In genomic region chr12:111039771-111040530, GRCm38 (mm10) we compare ENCODE assay signal across 8 mouse cellular contexts. TPM values are rescaled to one million over a fixed set of nuclear protein-coding genes. Genes with fewer than 3 reads are reported as not detected.
DNase-seq lines count a peak whose midpoint lies in the region; ATAC-seq and TF ChIP-seq lines count a peak whose summit lies in the region.

No protein-coding gene starts in this region.

- H3K27me3 ChIP-seq in MEL (ENCODE audit: control insufficient read depth in 1 of 2, insufficient read depth in 2 of 2, low read length in 2 of 2), result no peaks in the 10 kb centered on the region
- no peaks in the 10 kb centered on the region for H3K27me3 ChIP-seq in forebrain, embryonic 16.5 days (replicated peaks; ENCODE audit: control insufficient read depth, insufficient read depth, low read length)
- no peaks in the 10 kb centered on the region for H3K27me3 ChIP-seq in hindbrain, embryonic 14.5 days (ENCODE audit: control insufficient read depth, insufficient read depth, low read length)
- no peaks in the 10 kb centered on the region for H3K27me3 ChIP-seq in limb, embryonic 10.5 days (ENCODE audit: low read depth, poor library complexity, severe bottlenecking)
- no peaks in the 10 kb centered on the region for H3K27me3 ChIP-seq in midbrain, embryonic 13.5 days
- H3K27me3 ChIP-seq in spleen, adult 2 months (ENCODE audit: control insufficient read depth, insufficient read depth, low read length), result no peaks in the 10 kb centered on the region

- peaks cover 58% of the 10 kb centered on the region for H3K79me2 ChIP-seq in MEL (ENCODE audit: control insufficient read depth, insufficient read depth, low read length, poor library complexity)

- H3K4me2 ChIP-seq in forebrain, embryonic 16.5 days (ENCODE audit: low read length), result peak overlapping the region; percentile 83
- H3K4me2 ChIP-seq in hindbrain, embryonic 14.5 days (replicated peaks), result peak overlapping the region; percentile 98
- H3K4me2 ChIP-seq in midbrain, embryonic 13.5 days (replicated peaks), result peak overlapping the region; percentile 83

- no peak for TF ChIP-seq CTCF in MEL (IDR thresholded peaks at IDR 0.05 in 2 of 3, conservative IDR thresholded peaks at IDR 0.05 in 1 of 3; ENCODE audit: control insufficient read depth in 1 of 3, insufficient read depth in 1 of 3, low read depth in 2 of 3, low read length in 3 of 3, poor library complexity in 1 of 3, severe bottlenecking in 1 of 3)
- no peak for TF ChIP-seq CTCF in brain, embryonic 14.5 days (IDR thresholded peaks at IDR 0.05; ENCODE audit: borderline replicate concordance, extremely low read depth, insufficient read depth, insufficient read length)
- TF ChIP-seq CTCF in spleen, adult 2 months (IDR thresholded peaks at IDR 0.05; ENCODE audit: extremely low read depth, insufficient read depth, insufficient read length, insufficient replicate concordance), result 0 out of 2 replicates have a peak, but pooled peaks have one; percentile 4

- H3K4me1 ChIP-seq in MEL (ENCODE audit: control insufficient read depth in 1 of 2, insufficient read depth in 2 of 2, low read length in 2 of 2), result peaks cover 15 to 19% of the 10 kb centered on the region in 2 experiments
- peaks cover 18% of the 10 kb centered on the region for H3K4me1 ChIP-seq in forebrain, embryonic 16.5 days (replicated peaks; ENCODE audit: control insufficient read depth, insufficient read depth, low read length)
- H3K4me1 ChIP-seq in hindbrain, embryonic 14.5 days (replicated peaks; ENCODE audit: control insufficient read depth, insufficient read depth, low read length), result peaks cover 24% of the 10 kb centered on the region
- peaks cover 39% of the 10 kb centered on the region for H3K4me1 ChIP-seq in limb, embryonic 10.5 days
- peaks cover 28% of the 10 kb centered on the region for H3K4me1 ChIP-seq in midbrain, embryonic 13.5 days (replicated peaks)
- H3K4me1 ChIP-seq in spleen, adult 2 months (ENCODE audit: control insufficient read depth, insufficient read depth, insufficient read length), result peaks cover 11% of the 10 kb centered on the region

- ATAC-seq in forebrain, embryonic 16.5 days, result no peak
- no peak for ATAC-seq in hindbrain, embryonic 14.5 days (ENCODE audit: low FRiP score)
- 0 out of 2 replicates have a peak, but pooled peaks have one; percentile 2 for ATAC-seq in midbrain, embryonic 13.5 days
- ATAC-seq in monocyte, adult 5-6 weeks (replicated peaks; ENCODE audit: insufficient number of reproducible peaks, low FRiP score, low TSS enrichment, poor library complexity, severe bottlenecking), result no peak

- peak overlapping the region; percentile 97 to 98 for H3K4me3 ChIP-seq in MEL (ENCODE audit: control insufficient read depth in 1 of 2, insufficient read depth in 1 of 2, low read depth in 2 of 2, low read length in 2 of 2)
- peak overlapping the region; percentile 99 for H3K4me3 ChIP-seq in forebrain, embryonic 16.5 days (replicated peaks; ENCODE audit: low read length)
- H3K4me3 ChIP-seq in hindbrain, embryonic 14.5 days (replicated peaks; ENCODE audit: low read length), result peak overlapping the region; percentile 97
- H3K4me3 ChIP-seq in limb, embryonic 10.5 days, result peak overlapping the region; percentile 99
- peak overlapping the region; percentile 97 for H3K4me3 ChIP-seq in midbrain, embryonic 13.5 days (replicated peaks)
- H3K4me3 ChIP-seq in spleen, adult 2 months (ENCODE audit: extremely low read depth, insufficient read depth, insufficient read length), result peak overlapping the region; percentile 87

- peak overlapping the region; percentile 48 for H3K27ac ChIP-seq in MEL (ENCODE audit: control insufficient read depth, low read depth, low read length)
- H3K27ac ChIP-seq in forebrain, embryonic 16.5 days (ENCODE audit: low read length), result peak overlapping the region; percentile 94
- peak overlapping the region; percentile 93 for H3K27ac ChIP-seq in hindbrain, embryonic 14.5 days
- peak overlapping the region; percentile 99 for H3K27ac ChIP-seq in limb, embryonic 10.5 days
- peak overlapping the region; percentile 94 for H3K27ac ChIP-seq in midbrain, embryonic 13.5 days
- peak overlapping the region; percentile 85 for H3K27ac ChIP-seq in spleen, adult 2 months (ENCODE audit: insufficient read depth, low read length)

- TF ChIP-seq RAD21 in MEL (IDR thresholded peaks at IDR 0.05; ENCODE audit: low read depth, low read length), result no peak

- peak overlapping the region; percentile 96 for H3K9ac ChIP-seq in MEL (ENCODE audit: control insufficient read depth, low read depth, low read length, poor library complexity, severe bottlenecking)
- peak overlapping the region; percentile 86 for H3K9ac ChIP-seq in forebrain, embryonic 16.5 days (replicated peaks; ENCODE audit: low read depth, low read length)
- peak overlapping the region; percentile 91 for H3K9ac ChIP-seq in hindbrain, embryonic 14.5 days
- peak overlapping the region; percentile 81 for H3K9ac ChIP-seq in midbrain, embryonic 13.5 days (replicated peaks)

- H3K36me3 ChIP-seq in MEL (ENCODE audit: control insufficient read depth in 1 of 2, insufficient read depth in 2 of 2, low read length in 2 of 2), result peaks cover 3 to 35% of the 10 kb centered on the region in 2 experiments; a peak in 3 of 4 replicates
- no peaks in the 10 kb centered on the region for H3K36me3 ChIP-seq in forebrain, embryonic 16.5 days (ENCODE audit: control insufficient read depth, insufficient read depth)
- 0 out of 2 replicates have a peak, but pooled peaks cover 5% of the 10 kb centered on the region for H3K36me3 ChIP-seq in hindbrain, embryonic 14.5 days (replicated peaks; ENCODE audit: control insufficient read depth, insufficient read depth)
- H3K36me3 ChIP-seq in limb, embryonic 10.5 days, result peaks cover 28% of the 10 kb centered on the region
- H3K36me3 ChIP-seq in midbrain, embryonic 13.5 days, result peaks cover 10% of the 10 kb centered on the region
- 0 out of 2 replicates have a peak, but pooled peaks cover 2% of the 10 kb centered on the region for H3K36me3 ChIP-seq in spleen, adult 2 months (ENCODE audit: control insufficient read depth, insufficient read depth, low read length)

- TF ChIP-seq POLR2A in MEL (IDR thresholded peaks at IDR 0.05; ENCODE audit: control insufficient read depth in 1 of 2, insufficient read depth in 1 of 2, low read depth in 1 of 2, low read length in 2 of 2, poor library complexity in 1 of 2), result no peak; a peak in 1 of 4 replicates
- TF ChIP-seq POLR2A in brain, embryonic 14.5 days (IDR thresholded peaks at IDR 0.05; ENCODE audit: borderline replicate concordance, extremely low read depth, insufficient read depth, insufficient read length, poor library complexity, severe bottlenecking), result no peak
- no peak for TF ChIP-seq POLR2A in spleen, adult 2 months (IDR thresholded peaks at IDR 0.05; ENCODE audit: low read depth, low read length)

- peak; percentile 51 for DNase-seq in MEL (ENCODE audit: low read depth, low spot score)
- DNase-seq in brain, embryonic 14.5 days (ENCODE audit: low read depth), result peak; percentile 37
- no peak for DNase-seq in hindbrain, embryonic 14.5 days (ENCODE audit: low spot score)
- peak; percentile 53 for DNase-seq in limb, embryonic 10.5 days (ENCODE audit: low spot score)
- DNase-seq in spleen, adult 2 months (ENCODE audit: low read depth in 1 of 2, low spot score in 2 of 2), result peak in 1 of 2 experiments; percentile 36

- no peaks in the 10 kb centered on the region for H3K9me3 ChIP-seq in MEL (replicated peaks; ENCODE audit: insufficient read depth, low read length)
- no peaks in the 10 kb centered on the region for H3K9me3 ChIP-seq in forebrain, embryonic 16.5 days (ENCODE audit: control insufficient read depth, low read length)
- no peaks in the 10 kb centered on the region for H3K9me3 ChIP-seq in hindbrain, embryonic 14.5 days (ENCODE audit: control insufficient read depth, low read length)
- H3K9me3 ChIP-seq in limb, embryonic 10.5 days (replicated peaks), result no peaks in the 10 kb centered on the region
- no peaks in the 10 kb centered on the region for H3K9me3 ChIP-seq in midbrain, embryonic 13.5 days

- 0% methylated on average over 55 of the region's 65 CpGs for WGBS in forebrain, embryonic 16.5 days
- under 1% methylated on average over 53 of the region's 65 CpGs for WGBS in hindbrain, embryonic 14.5 days
- WGBS in limb, embryonic 10.5 days, result under 1% methylated on average over 65 of the region's 65 CpGs
- WGBS in midbrain, embryonic 13.5 days, result under 1% methylated on average over 65 of the region's 65 CpGs
- WGBS in spleen, adult 2 months, result under 1% methylated on average over 62 of the region's 65 CpGs

- TF ChIP-seq EP300 in MEL (IDR thresholded peaks at IDR 0.05; ENCODE audit: low read depth in 1 of 2, low read length in 2 of 2), result no peak

TF ChIP-seq in MEL, 35 proteins besides CTCF, POLR2A, EP300 and RAD21 (continues in another document):
- TF ChIP-seq USF1 (IDR thresholded peaks at IDR 0.05; ENCODE audit: low read depth, low read length) (no peak), ETS1 (IDR thresholded peaks at IDR 0.05; ENCODE audit: low read depth, low read length) (no peak), TCF12 (IDR thresholded peaks at IDR 0.05; ENCODE audit: low read depth, low read length) (no peak), MAZ (IDR thresholded peaks at IDR 0.05; ENCODE audit: low read depth, low read length) (no peak), POLR2AphosphoS2 (IDR thresholded peaks at IDR 0.05; ENCODE audit: low read length) (no peak), MEF2A (IDR thresholded peaks at IDR 0.05; ENCODE audit: extremely low read depth, insufficient replicate concordance, low read depth, low read length, poor library complexity, severe bottlenecking) (no peak), MXI1 (IDR thresholded peaks at IDR 0.05; ENCODE audit: low read depth, low read length) (peak; percentile 40; the same call in 1 of the 2 replicates), TAL1 (IDR thresholded peaks at IDR 0.05; ENCODE audit: low read length) (no peak), ZKSCAN1 (IDR thresholded peaks at IDR 0.05; ENCODE audit: low read depth, low read length) (no peak), NELFE (IDR thresholded peaks at IDR 0.05; ENCODE audit: low read depth, low read length) (0 out of 2 replicates have a peak, but pooled peaks have one; percentile 20), HCFC1 (IDR thresholded peaks at IDR 0.05; ENCODE audit: low read depth, low read length) (no peak), SIN3A (IDR thresholded peaks at IDR 0.05; ENCODE audit: low read length) (peak; percentile 22)

RNA-seq across cellular contexts. Expression of gene Rcor1, which starts 0.8 kb away (rescaled TPM):
- total RNA-seq in MEL (2012; rRNA removed), result 23.1 and 24.0 TPM in 2 replicates
- polyA plus RNA-seq in MEL (2012; ENCODE audit: insufficient read depth in 1 of 2, insufficient read length in 2 of 2, low read depth in 1 of 2, low replicate concordance in 2 of 2, missing spikeins in 1 of 2), result 10 to 100 TPM; 37.1 to 44.3 TPM
- polyA plus RNA-seq in brain, embryonic 14.5 days (2012; rRNA removed), result 14.9 and 19.1 TPM in 2 replicates
- polyA plus RNA-seq in forebrain, embryonic 16.5 days (2015; fragmentation: Nextera tagmentation; extraction: Ambion mirVana), result 7.6 and 8.3 TPM in 2 replicates
- 6.6 and 6.8 TPM in 2 replicates for polyA plus RNA-seq in hindbrain, embryonic 14.5 days (2014; fragmentation: Nextera tagmentation; extraction: Ambion mirVana)
- polyA plus RNA-seq in limb, embryonic 10.5 days (2016; fragmentation: Nextera tagmentation; extraction: Ambion mirVana), result 7.9 and 9.1 TPM in 2 replicates
- 6.0 and 6.5 TPM in 2 replicates for polyA plus RNA-seq in midbrain, embryonic 13.5 days (2015; fragmentation: Nextera tagmentation; extraction: Ambion mirVana)
- polyA plus RNA-seq in spleen, adult 2 months (2012; rRNA removed), result 7.1 and 7.8 TPM in 2 replicates
- 12.4 to 20.5 TPM (median 14.2 TPM) in 3 replicates for total RNA-seq in monocyte, adult 5-6 weeks (2017)

Comparison
In these comparisons a context has a peak if more than half of its experiments do, and no peak if none do; other contexts are left out.
1. H3K27ac ChIP-seq: peak in every context shown above with its lines; median percentile 99 in limb, embryonic 10.5 days; 94 in forebrain, embryonic 16.5 days; 94 in midbrain, embryonic 13.5 days; 93 in hindbrain, embryonic 14.5 days; 85 in spleen, adult 2 months; 48 in MEL.